Mouse (Mus musculus): ENCODE measurements around the gene Lbx1.

- TF ChIP-seq CTCF (IDR thresholded peaks at IDR 0.05; ENCODE audit: borderline replicate concordance, extremely low read depth, insufficient read depth, insufficient read length) (no peak), POLR2A (IDR thresholded peaks at IDR 0.05; ENCODE audit: borderline replicate concordance, extremely low read depth, insufficient read depth, insufficient read length, poor library complexity, severe bottlenecking) (no peak)
Measured at GRCm38 (mm10) chr19:45222141-45222782, 13.3 kb downstream of the Lbx1 start.
